Mouse (Mus musculus) forebrain, embryonic 14.5 days (tissue): ENCODE results near the gene Bcar3. TPM values are rescaled to one million over a fixed set of nuclear protein-coding genes. Genes with fewer than 3 reads are reported as not detected.

Experiments
- ATAC-seq: fragments of 200-750 bp; cut with Nextera tagmentation; 2 replicates; pipeline ENCODE4 v1.8.0; 2017; ENCODE audit warnings: mild to moderate bottlenecking, moderate library complexity
- DNase-seq: peaks from one replicate; pipeline ENCODE4 v3.0.0-alpha.2; 2015; ENCODE audit warnings: low spot score
- H3K27ac ChIP-seq: fragments of 300-500 bp; sonication (generic); 2 replicates; pipeline ENCODE4 v1.5.1; 2014; ENCODE audit warnings: low read depth, mild to moderate bottlenecking, control low read depth, low read length, moderate library complexity
- H3K27me3 ChIP-seq: fragments of 300-500 bp; sonication (generic); replicated peaks from 2 replicates; pipeline ENCODE4 v1.6.1; 2014; ENCODE audit warnings: low read length, control low read depth, mixed read lengths; ENCODE audit not compliant: control insufficient read depth, insufficient read depth
- H3K36me3 ChIP-seq: fragments of 300-500 bp; sonication (generic); 2 replicates; pipeline ENCODE4 v1.6.1; 2014; ENCODE audit warnings: low read length, control low read depth; ENCODE audit not compliant: control insufficient read depth, insufficient read depth
- H3K4me1 ChIP-seq: fragments of 300-500 bp; sonication (generic); 2 replicates; pipeline ENCODE4 v1.6.1; 2014; ENCODE audit warnings: antibody characterized with exemption, low read length, control low read depth; ENCODE audit not compliant: control insufficient read depth, insufficient read depth
- H3K4me2 ChIP-seq: fragments of 300-500 bp; sonication (generic); 2 replicates; pipeline ENCODE4 v1.6.1; 2014; ENCODE audit warnings: mild to moderate bottlenecking, control low read depth, low read length
- H3K4me3 ChIP-seq: fragments of 300-500 bp; sonication (generic); 2 replicates; pipeline ENCODE4 v1.5.1; 2014; ENCODE audit warnings: low read depth, low read length, control low read depth
- H3K9ac ChIP-seq: fragments of 300-500 bp; sonication (generic); 2 replicates; pipeline ENCODE4 v1.6.1; 2014; ENCODE audit warnings: mild to moderate bottlenecking, low read length, control low read depth, moderate library complexity
- H3K9me3 ChIP-seq: fragments of 300-500 bp; sonication (generic); replicated peaks from 2 replicates; pipeline ENCODE4 v1.6.1; 2016; ENCODE audit warnings: low read length, control low read depth, mixed read lengths; ENCODE audit not compliant: control insufficient read depth
- WGBS: fragments of 180-500 bp; shearing (Covaris S2); extraction: QIAGEN DNeasy Blood & Tissue Kit; methylation state at CpG from one replicate; pipeline ENCODE4 v1.1.7; 2014; 5-methylcytosine and 5-hydroxymethylcytosine counted together
- polyA plus RNA-seq: library from polyadenylated mRNA; unstranded; fragments of >200 nt; fragmentation: Nextera tagmentation; extraction: Ambion mirVana; gene quantifications from 2 replicates; pipeline ENCODE4 v1.2.1, GENCODE M21; 2014

Bcar3 gene
- polyA plus RNA-seq, 1 experiment from 2014 or later = 4.2 TPM

DNA sequence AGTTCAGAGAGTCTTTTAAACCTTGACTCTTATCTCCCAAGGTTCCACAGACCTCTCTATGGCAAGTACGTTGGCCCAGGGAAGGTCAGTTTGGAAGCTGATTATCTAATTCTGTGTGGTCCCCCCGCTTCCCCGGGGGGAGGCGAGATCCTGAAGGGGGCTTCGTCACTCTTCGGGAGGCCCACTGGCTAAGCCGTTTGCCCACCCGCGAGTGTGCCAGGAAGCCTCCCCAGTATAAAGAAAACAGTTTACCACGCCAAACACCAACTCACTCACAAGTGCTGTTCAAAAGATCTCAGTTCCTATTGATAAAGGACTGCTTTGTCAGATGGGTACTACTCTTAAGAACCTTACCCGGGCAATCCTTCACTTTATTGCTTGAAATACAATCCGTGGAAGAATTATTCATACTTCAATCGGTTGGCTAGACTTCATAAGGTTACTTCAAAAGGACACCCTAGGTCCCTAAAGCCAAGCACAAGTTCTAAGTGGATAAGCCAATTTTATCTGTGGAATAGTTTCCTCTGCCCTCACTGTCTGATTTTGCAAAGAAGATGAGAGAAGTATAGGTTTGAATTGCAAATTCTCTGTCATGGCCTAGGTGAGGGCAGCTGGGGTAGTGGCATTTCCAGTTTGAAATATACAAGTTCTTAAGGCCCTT, 127.2 kb downstream of the Bcar3 start:
- WGBS = 4% methylated on average over 13 of the region's 13 CpGs
- Histone ChIP-seq H3K4me3 (peak overlapping the region; percentile 55), H3K4me1 (peaks cover 3% of the 10 kb centered on the region; the same call in 1 of the 2 replicates), H3K4me2 (peak overlapping the region; percentile 94), H3K36me3 (no peaks in the 10 kb centered on the region), H3K9ac (no peak overlapping the region), H3K9me3 (no peaks in the 10 kb centered on the region), H3K27me3 (0 out of 2 replicates have a peak, but pooled peaks cover 3% of the 10 kb centered on the region), H3K27ac (no peak overlapping the region)
- ATAC-seq = no peak
- DNase-seq = peak; percentile 12

DNA sequence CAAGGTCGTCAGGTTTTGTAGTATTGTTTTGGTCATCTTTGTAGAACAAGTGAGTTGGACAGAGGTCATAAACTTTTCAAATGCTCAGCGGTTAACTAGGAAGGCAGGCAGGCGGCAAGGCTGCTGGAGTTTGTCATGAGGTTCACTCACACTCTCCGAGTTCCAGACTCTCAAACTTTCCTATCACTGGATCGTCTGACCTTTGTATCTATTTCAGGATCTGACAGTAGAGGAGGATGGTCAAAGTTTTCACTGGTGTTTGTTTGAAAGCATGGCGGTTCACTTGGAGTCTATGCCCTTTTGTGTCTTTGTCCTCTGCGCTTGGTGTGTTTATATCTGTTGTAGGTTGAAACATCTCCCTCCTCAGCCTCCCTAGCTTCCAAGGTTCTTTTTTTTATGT, 127.9 kb downstream of the Bcar3 start:
- H3K36me3 ChIP-seq = no peaks in the 10 kb centered on the region
- H3K4me2 ChIP-seq = peak overlapping the region; percentile 94; the same call in 1 of the 2 replicates
- H3K27me3 ChIP-seq = 0 out of 2 replicates have a peak, but pooled peaks cover 3% of the 10 kb centered on the region
- H3K4me3 ChIP-seq = no peak overlapping the region
- DNase-seq = no peak
- peaks cover 3% of the 10 kb centered on the region; the same call in 1 of the 2 replicates for H3K4me1 ChIP-seq
- H3K9ac ChIP-seq = no peak overlapping the region
- no peak overlapping the region for H3K27ac ChIP-seq
- WGBS = 64% methylated on average over 7 of the region's 7 CpGs
- ATAC-seq = no peak
- no peaks in the 10 kb centered on the region for H3K9me3 ChIP-seq

DNA sequence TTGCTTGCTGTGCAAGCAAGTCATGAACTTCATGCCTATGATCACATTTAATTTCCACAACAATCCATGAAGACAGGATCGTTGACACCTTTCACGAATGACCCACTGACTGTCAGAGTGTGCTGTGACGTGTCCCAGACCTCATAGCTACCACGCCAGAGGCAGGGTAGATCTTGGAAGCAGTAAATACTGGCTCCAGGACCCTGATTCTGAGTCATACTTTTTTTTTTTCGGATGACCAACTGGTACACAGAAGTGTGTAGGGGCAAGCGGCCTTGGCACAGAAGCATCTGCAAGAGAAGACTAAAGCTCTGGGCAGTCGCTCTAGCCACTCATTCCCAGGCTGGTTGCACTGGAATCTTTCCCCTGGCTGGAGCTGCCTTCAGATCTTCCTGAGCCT, 128.3 kb downstream of the Bcar3 start:
- H3K36me3 ChIP-seq = no peaks in the 10 kb centered on the region
- H3K4me2 ChIP-seq = no peak overlapping the region
- no peaks in the 10 kb centered on the region for H3K9me3 ChIP-seq
- no peak overlapping the region for H3K27ac ChIP-seq
- 0 out of 2 replicates have a peak, but pooled peaks cover 3% of the 10 kb centered on the region for H3K27me3 ChIP-seq
- H3K9ac ChIP-seq = no peak overlapping the region
- 87% methylated on average over 7 of the region's 7 CpGs for WGBS
- no peak overlapping the region for H3K4me3 ChIP-seq
- ATAC-seq (no peak), DNase-seq (no peak)
- H3K4me1 ChIP-seq = peaks cover 3% of the 10 kb centered on the region; the same call in 1 of the 2 replicates

DNA sequence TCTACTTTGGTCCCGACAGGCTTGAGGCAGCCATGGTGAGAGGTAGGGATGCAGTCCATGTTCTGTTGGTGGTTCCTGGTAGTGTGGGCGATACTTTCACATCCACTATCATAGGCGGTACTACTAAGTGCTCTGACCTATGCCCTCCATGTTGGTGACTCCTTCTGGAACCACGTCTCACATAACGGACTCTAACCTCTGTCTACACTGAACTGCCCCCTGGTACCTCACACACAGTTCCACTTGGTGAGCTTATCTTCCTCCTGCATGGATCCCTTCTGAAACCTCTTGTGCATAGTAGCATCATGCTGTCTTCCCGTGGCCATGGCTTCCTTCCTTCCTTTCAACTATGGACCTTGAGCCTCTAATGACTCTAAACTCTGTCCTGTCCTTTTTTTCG, 129.7 kb downstream of the Bcar3 start:
- no peak overlapping the region for H3K4me3 ChIP-seq
- no peaks in the 10 kb centered on the region for H3K27me3 ChIP-seq
- peaks cover 3% of the 10 kb centered on the region; the same call in 1 of the 2 replicates for H3K4me1 ChIP-seq
- WGBS = 97% methylated on average over 7 of the region's 7 CpGs
- no peaks in the 10 kb centered on the region for H3K36me3 ChIP-seq
- H3K9ac ChIP-seq = no peak overlapping the region
- H3K4me2 ChIP-seq = no peak overlapping the region
- no peak for DNase-seq
- H3K9me3 ChIP-seq = no peaks in the 10 kb centered on the region
- no peak overlapping the region for H3K27ac ChIP-seq
- ATAC-seq = no peak

DNA sequence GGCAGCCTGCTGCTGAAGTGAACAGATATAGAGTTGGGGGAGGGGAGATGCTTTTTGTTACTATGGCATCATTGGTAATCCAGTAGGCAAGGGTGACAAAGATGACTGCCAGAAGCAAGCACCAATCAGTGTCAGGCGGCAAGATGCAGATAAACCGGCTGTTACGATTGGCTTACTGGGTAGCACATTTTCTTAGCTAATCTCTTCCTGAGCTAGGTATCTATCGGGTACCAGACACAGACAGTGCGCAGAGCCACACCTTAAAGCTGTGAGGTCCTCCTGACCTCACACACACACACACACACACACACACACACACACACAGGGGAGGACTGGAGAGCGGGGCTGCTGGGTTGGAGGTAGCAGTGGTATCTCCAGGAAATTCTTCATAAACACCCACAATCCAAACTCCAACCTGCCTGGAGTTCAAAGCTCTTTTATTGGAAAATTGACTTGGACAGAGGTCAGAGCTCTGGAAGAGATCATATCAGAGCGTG, 134.4 kb downstream of the Bcar3 start:
- WGBS = 92% methylated on average over 7 of the region's 7 CpGs
- H3K4me1 ChIP-seq = no peaks in the 10 kb centered on the region; the same call in 1 of the 2 replicates
- DNase-seq (peak; percentile 48), ATAC-seq (peak; percentile 50; the same call in 1 of the 2 replicates)
- no peaks in the 10 kb centered on the region for H3K36me3 ChIP-seq
- H3K9me3 ChIP-seq = no peaks in the 10 kb centered on the region
- H3K27me3 ChIP-seq = no peaks in the 10 kb centered on the region
- H3K4me3 ChIP-seq = no peak overlapping the region
- H3K9ac ChIP-seq = no peak overlapping the region
- peak overlapping the region; percentile 5; the same call in 1 of the 2 replicates for H3K27ac ChIP-seq
- no peak overlapping the region for H3K4me2 ChIP-seq

DNA sequence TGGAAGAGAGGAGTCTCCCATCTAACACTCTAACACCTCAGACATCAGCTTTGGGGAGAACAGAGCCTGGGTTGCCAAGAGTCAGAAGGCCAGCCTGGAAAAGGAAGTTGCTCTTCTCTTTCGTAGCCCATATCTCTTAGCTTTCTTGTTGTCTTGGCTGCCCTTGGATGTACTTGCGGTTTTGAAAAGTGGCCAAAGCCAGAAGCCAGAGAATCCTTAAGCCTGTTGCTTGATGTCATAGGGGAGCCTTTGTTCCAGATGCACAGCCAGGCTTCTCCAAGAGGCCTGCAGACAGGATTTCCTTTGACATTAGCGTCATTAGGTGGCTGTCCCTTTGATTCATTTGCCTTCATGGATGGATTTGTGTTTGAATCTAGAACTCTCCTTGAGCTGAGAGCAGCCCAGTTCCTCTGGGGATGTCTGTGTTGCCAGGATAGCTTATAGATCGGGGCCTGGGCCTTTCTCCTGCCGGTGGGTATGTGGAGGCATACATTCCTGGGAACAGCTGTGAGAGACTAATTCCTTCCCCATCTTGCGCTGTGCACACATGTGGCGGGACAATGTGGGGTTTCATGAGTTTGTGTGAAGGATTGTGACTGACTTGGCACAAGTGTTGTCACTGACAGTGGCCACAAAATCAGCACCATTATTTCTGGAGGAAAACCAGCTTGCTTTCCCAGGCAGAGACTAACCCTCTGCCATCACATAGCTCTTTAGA, 137.0 kb downstream of the Bcar3 start:
- DNase-seq (no peak), ATAC-seq (no peak)

DNA sequence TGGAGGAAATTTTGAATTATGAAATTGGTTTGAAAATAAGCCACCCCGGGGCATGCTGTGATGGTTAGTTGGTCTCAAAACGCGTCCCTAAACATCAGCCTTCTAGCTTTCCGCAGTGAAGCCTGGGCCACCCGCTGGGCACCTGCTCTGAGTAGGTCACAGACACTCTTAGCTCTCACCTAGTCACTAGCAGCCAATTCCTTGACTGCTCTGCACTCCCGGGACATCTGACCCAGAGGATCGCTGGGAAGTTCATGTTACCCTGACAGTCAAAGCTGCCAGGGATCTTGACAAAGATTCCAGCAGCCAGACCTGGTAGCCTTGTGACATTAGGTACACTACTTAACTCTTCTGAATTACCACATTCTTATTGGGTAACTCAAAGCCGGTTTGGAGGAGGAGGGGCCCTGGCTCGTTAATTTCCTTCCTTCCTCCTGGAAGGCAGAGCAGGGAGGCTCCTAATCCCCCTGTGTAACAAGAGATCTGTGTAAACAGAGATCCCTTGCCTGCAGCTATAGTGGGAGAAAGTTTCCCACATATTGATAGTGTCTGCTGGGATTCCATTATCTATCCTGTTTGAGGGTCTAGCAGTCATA, 139.0 kb downstream of the Bcar3 start:
- H3K9me3 ChIP-seq = no peaks in the 10 kb centered on the region
- H3K4me2 ChIP-seq = no peak overlapping the region
- H3K27me3 ChIP-seq = no peaks in the 10 kb centered on the region
- WGBS = 15% methylated on average over 9 of the region's 9 CpGs
- H3K4me1 ChIP-seq = no peaks in the 10 kb centered on the region; the same call in 1 of the 2 replicates
- ATAC-seq (no peak), DNase-seq (no peak)
- no peaks in the 10 kb centered on the region for H3K36me3 ChIP-seq
- no peak overlapping the region for H3K27ac ChIP-seq
- no peak overlapping the region for H3K4me3 ChIP-seq
- H3K9ac ChIP-seq = no peak overlapping the region; the same call in 1 of the 2 replicates

More for the DNA sequence above, 137.0 kb downstream of the Bcar3 start:
- H3K27me3 ChIP-seq = no peaks in the 10 kb centered on the region
- no peaks in the 10 kb centered on the region for H3K9me3 ChIP-seq
- no peak overlapping the region for H3K27ac ChIP-seq
- no peak overlapping the region for H3K4me2 ChIP-seq
- H3K4me3 ChIP-seq = no peak overlapping the region
- no peaks in the 10 kb centered on the region; the same call in 1 of the 2 replicates for H3K4me1 ChIP-seq
- no peak overlapping the region for H3K9ac ChIP-seq
- 81% methylated on average over 7 of the region's 7 CpGs for WGBS
- H3K36me3 ChIP-seq = no peaks in the 10 kb centered on the region

DNA sequence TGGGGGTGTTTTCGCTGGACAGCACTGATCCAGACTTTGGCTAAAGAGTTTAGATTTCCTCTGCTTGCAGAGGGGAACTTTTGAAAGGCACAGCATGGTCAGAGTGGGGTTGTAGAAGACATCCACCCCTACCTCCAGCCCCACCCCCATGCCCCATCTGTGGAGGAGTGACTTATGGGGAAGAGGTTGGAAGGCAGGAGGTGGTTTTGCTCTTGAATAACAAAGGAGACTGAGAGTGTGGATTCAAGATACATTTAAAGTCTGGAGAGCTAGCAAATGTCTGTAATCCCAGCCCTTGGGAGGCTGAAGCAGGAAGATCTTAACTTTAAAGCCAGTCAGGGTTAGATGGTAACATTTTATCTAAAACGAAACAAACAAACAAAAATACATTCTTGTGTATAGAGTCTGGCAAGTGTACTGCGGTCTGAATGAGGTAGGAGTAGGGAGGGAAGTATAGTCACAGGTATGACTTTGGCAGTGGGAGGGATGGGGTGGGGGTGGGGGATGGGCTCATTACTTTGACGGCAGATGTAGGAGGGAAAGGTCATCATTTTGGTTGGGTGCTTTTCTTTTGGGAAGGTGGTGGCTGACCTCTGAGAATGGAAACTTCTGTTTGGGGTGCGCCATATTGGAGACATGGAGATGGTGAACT, 140.2 kb downstream of the Bcar3 start:
- Histone ChIP-seq H3K4me1 (no peaks in the 10 kb centered on the region; the same call in 1 of the 2 replicates), H3K27ac (no peak overlapping the region), H3K4me3 (no peak overlapping the region), H3K9ac (no peak overlapping the region), H3K4me2 (no peak overlapping the region), H3K36me3 (no peaks in the 10 kb centered on the region), H3K9me3 (no peaks in the 10 kb centered on the region), H3K27me3 (no peaks in the 10 kb centered on the region)
- no peak for DNase-seq
- no peak for ATAC-seq
- WGBS = 88% methylated on average over 5 of the region's 5 CpGs
